Mouse (Mus musculus) C2C12 (cell line): ENCODE results near the gene Sympk.

Experiments used
- CTCF ChIP-seq: IDR thresholded peaks from one replicate; pipeline ENCODE4 v1.5.1; 2011; ENCODE audit not compliant: control insufficient read depth, insufficient read depth, insufficient read length
- MAX ChIP-seq: IDR thresholded peaks from one replicate; pipeline ENCODE4 v1.6.1; 2011; ENCODE audit warnings: mild to moderate bottlenecking, control low read depth
- MYOD1 ChIP-seq: IDR thresholded peaks from one replicate; pipeline ENCODE4 v1.6.1; 2011; ENCODE audit warnings: low read depth; ENCODE audit not compliant: control insufficient read depth, insufficient read length

DNA sequence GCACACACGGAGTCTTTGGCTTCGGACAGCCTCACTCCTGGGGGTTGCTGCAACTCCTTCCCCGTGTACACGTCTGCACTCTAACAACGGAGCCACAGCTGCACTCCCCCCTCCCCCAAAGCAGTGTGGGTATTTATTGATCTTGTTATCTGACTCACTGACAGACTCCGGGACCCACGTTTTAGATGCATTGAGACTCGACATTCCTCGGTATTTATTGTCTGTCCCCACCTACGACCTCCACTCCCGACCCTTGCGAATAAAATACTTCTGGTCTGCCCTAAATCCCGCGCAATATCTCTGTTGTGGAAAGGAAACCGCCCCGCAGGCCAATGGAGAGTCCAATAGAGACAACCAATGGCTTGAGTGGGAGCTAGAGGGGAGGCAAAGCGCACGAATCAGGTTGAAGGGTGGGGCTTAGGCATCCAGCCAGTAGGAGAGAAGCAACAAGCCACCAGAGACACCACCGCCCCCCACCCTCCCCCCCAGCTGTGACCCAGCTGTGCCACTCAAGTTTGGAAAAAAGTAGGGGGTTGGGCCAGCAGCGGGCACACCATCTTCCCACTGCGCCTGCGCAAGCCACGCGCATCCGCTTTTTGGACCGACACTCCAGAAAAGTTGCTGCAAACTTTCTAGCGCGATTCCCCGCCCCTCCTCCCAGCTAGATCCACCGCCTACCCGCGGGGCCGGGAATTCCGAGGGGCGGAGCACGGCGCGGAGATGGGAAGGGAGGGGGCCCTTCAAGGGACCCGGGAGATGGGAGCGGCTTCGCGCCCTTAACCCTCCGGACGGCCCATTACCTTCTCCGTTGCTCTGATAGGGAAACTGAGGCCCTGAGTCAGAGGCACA, 69.6 kb downstream of the Sympk start:
- TF ChIP-seq CTCF (no peak), MAX (no peak), MYOD1 (no peak)
